Comparison of ENCODE assay signal across 8 mouse cellular contexts in genomic region chr17:21369925-21370719, GRCm38 (mm10). TPM values are rescaled to one million over a fixed set of nuclear protein-coding genes. Genes with fewer than 3 reads are reported as not detected.
DNase-seq lines count a peak whose midpoint lies in the region; ATAC-seq and TF ChIP-seq lines count a peak whose summit lies in the region.

No protein-coding gene starts in this region.

- no peak overlapping the region for H3K9ac ChIP-seq in embryonic facial prominence, embryonic 15.5 days
- H3K9ac ChIP-seq in intestine, embryonic 15.5 days, result no peak overlapping the region

- DNase-seq in left cerebral cortex, postnatal 4 days, result peak; percentile 1
- no peak for DNase-seq in left cerebral cortex, adult 2 months (ENCODE audit: extremely low spot score in 1 of 2, low spot score in 2 of 2)
- peak; percentile 17 for DNase-seq in lung, postnatal 14 days
- peak; percentile 9 for DNase-seq in retina, postnatal 1 day
- DNase-seq in ovary, postnatal 14 days (ENCODE audit: low spot score), result no peak

- no peaks in the 10 kb centered on the region for H3K27me3 ChIP-seq in embryonic facial prominence, embryonic 15.5 days
- no peaks in the 10 kb centered on the region for H3K27me3 ChIP-seq in intestine, embryonic 15.5 days (replicated peaks)

- H3K4me1 ChIP-seq in embryonic facial prominence, embryonic 15.5 days, result no peaks in the 10 kb centered on the region
- H3K4me1 ChIP-seq in intestine, embryonic 15.5 days (replicated peaks), result no peaks in the 10 kb centered on the region

- H3K4me3 ChIP-seq in left cerebral cortex, adult 2 months, result no peak overlapping the region
- peak overlapping the region; percentile 34 for H3K4me3 ChIP-seq in embryonic facial prominence, embryonic 15.5 days (replicated peaks)
- peak overlapping the region; percentile 36 for H3K4me3 ChIP-seq in intestine, embryonic 15.5 days (replicated peaks)

- no peak for ATAC-seq in embryonic facial prominence, embryonic 15.5 days (ENCODE audit: insufficient number of reproducible peaks, low FRiP score, low TSS enrichment, low read depth)
- ATAC-seq in intestine, embryonic 15.5 days, result peak; percentile 75
- no peak for ATAC-seq in erythroblast, adult 5-6 weeks (replicated peaks; ENCODE audit: low FRiP score, poor library complexity, severe bottlenecking)

- no peaks in the 10 kb centered on the region for H3K36me3 ChIP-seq in embryonic facial prominence, embryonic 15.5 days
- H3K36me3 ChIP-seq in intestine, embryonic 15.5 days, result no peaks in the 10 kb centered on the region

- intact Hi-C loops in left cerebral cortex, postnatal 4 days (cut with DNase I), result no loop called here
- intact Hi-C loops in left cerebral cortex, adult 2 months (cut with DNase I), result no loop called here

- no peaks in the 10 kb centered on the region for H3K9me3 ChIP-seq in embryonic facial prominence, embryonic 15.5 days (replicated peaks)
- H3K9me3 ChIP-seq in intestine, embryonic 15.5 days, result no peaks in the 10 kb centered on the region

- H3K27ac ChIP-seq in left cerebral cortex, adult 2 months, result no peak overlapping the region
- no peak overlapping the region for H3K27ac ChIP-seq in embryonic facial prominence, embryonic 15.5 days (replicated peaks)
- H3K27ac ChIP-seq in intestine, embryonic 15.5 days, result no peak overlapping the region

- 8% methylated on average over 31 of the region's 31 CpGs for WGBS in embryonic facial prominence, embryonic 15.5 days
- WGBS in intestine, embryonic 15.5 days, result 7% methylated on average over 31 of the region's 31 CpGs

- peak overlapping the region; percentile 59 for H3K4me2 ChIP-seq in embryonic facial prominence, embryonic 15.5 days (replicated peaks)
- H3K4me2 ChIP-seq in intestine, embryonic 15.5 days (replicated peaks), result peak overlapping the region; percentile 79

- TF ChIP-seq CTCF in left cerebral cortex, adult 2 months (IDR thresholded peaks at IDR 0.05), result no peak

RNA-seq across cellular contexts. Expression of gene Zfp677, which starts 13.4 kb away (rescaled TPM):
- total RNA-seq in left cerebral cortex, postnatal 4 days (2021), result 1 to 10 TPM; 3.3 to 3.5 TPM
- total RNA-seq in left cerebral cortex, adult 2 months (2021), result 1 to 10 TPM; 1.2 TPM
- polyA plus RNA-seq in embryonic facial prominence, embryonic 15.5 days (2015; fragmentation: Nextera tagmentation; extraction: Ambion mirVana), result 3.1 and 3.4 TPM in 2 replicates
- 2.8 and 2.9 TPM in 2 replicates for polyA plus RNA-seq in intestine, embryonic 15.5 days (2015; fragmentation: Nextera tagmentation; extraction: Ambion mirVana)
- 1.7 and 2.9 TPM in 2 replicates for total RNA-seq in erythroblast, adult 5-6 weeks (2015; ENCODE audit: low replicate concordance)
- 2.1 and 4.1 TPM in 2 replicates for total RNA-seq in erythroblast, adult 5-6 weeks (2017; ENCODE audit: low replicate concordance)

RNA-seq across cellular contexts. Expression of gene Zfp54, which starts 52.9 kb away (rescaled TPM):
- 1 to 10 TPM; 2.7 to 3.6 TPM for total RNA-seq in left cerebral cortex, postnatal 4 days (2021)
- 1 to 10 TPM; 1.0 to 1.3 TPM for total RNA-seq in left cerebral cortex, adult 2 months (2021)
- 4.6 and 5.6 TPM in 2 replicates for polyA plus RNA-seq in embryonic facial prominence, embryonic 15.5 days (2015; fragmentation: Nextera tagmentation; extraction: Ambion mirVana)
- 5.9 and 6.5 TPM in 2 replicates for polyA plus RNA-seq in intestine, embryonic 15.5 days (2015; fragmentation: Nextera tagmentation; extraction: Ambion mirVana)
- 0.58 and 2.7 TPM in 2 replicates for total RNA-seq in erythroblast, adult 5-6 weeks (2015; ENCODE audit: low replicate concordance)
- total RNA-seq in erythroblast, adult 5-6 weeks (2017; ENCODE audit: low replicate concordance), result 1.3 and 3.8 TPM in 2 replicates

RNA-seq across cellular contexts. Expression of gene Vmn1r237, which starts 58.5 kb away (rescaled TPM):
- not detected for total RNA-seq in left cerebral cortex, postnatal 4 days (2021)
- total RNA-seq in left cerebral cortex, adult 2 months (2021), result not detected
- not detected in 2 replicates for polyA plus RNA-seq in embryonic facial prominence, embryonic 15.5 days (2015; fragmentation: Nextera tagmentation; extraction: Ambion mirVana)
- not detected in 2 replicates for polyA plus RNA-seq in intestine, embryonic 15.5 days (2015; fragmentation: Nextera tagmentation; extraction: Ambion mirVana)
- not detected in 2 replicates for total RNA-seq in erythroblast, adult 5-6 weeks (2015; ENCODE audit: low replicate concordance)
- 0.42 TPM in 1 of 2 replicates, not detected in the other for total RNA-seq in erythroblast, adult 5-6 weeks (2017; ENCODE audit: low replicate concordance)

Comparison
In these comparisons a context has a peak if more than half of its experiments do, and no peak if none do; other contexts are left out.
1. DNase-seq: peak in left cerebral cortex, postnatal 4 days (single experiment), lung, postnatal 14 days (single experiment) and retina, postnatal 1 day (single experiment); none in left cerebral cortex, adult 2 months (0 of 2) and ovary, postnatal 14 days (single experiment).